Mouse (Mus musculus) embryonic facial prominence, embryonic 12.5 days (tissue): ENCODE data around the gene Tfr2. TPM values are rescaled to one million over a fixed set of nuclear protein-coding genes. Genes with fewer than 3 reads are reported as not detected.
A peak's percentile ranks its signal among the peaks of the same experiment; 100 is the strongest.

ENCODE experiments used
- ATAC-seq: fragments of 200-750 bp; cut with Nextera tagmentation; 2 replicates; pipeline ENCODE4 v1.8.0; 2017; ENCODE audit not compliant: insufficient number of reproducible peaks, insufficient read depth, low FRiP score, low TSS enrichment
- H3K27ac ChIP-seq: fragments of 300-500 bp; sonication (generic); 2 replicates; pipeline ENCODE4 v1.5.1; 2016; ENCODE audit warnings: mild to moderate bottlenecking
- H3K27me3 ChIP-seq: fragments of 300-500 bp; sonication (generic); 2 replicates; pipeline ENCODE4 v1.6.1; 2016; ENCODE audit warnings: mild to moderate bottlenecking, moderate library complexity
- H3K36me3 ChIP-seq: fragments of 300-500 bp; sonication (generic); 2 replicates; pipeline ENCODE4 v1.6.1; 2016; ENCODE audit warnings: mild to moderate bottlenecking
- H3K4me1 ChIP-seq: fragments of 300-500 bp; sonication (generic); 2 replicates; pipeline ENCODE4 v1.6.1; 2016
- H3K4me2 ChIP-seq: fragments of 300-500 bp; sonication (generic); replicated peaks from 2 replicates; pipeline ENCODE4 v1.6.1; 2016; ENCODE audit warnings: mild to moderate bottlenecking, moderate library complexity
- H3K4me3 ChIP-seq: fragments of 300-500 bp; sonication (generic); 2 replicates; pipeline ENCODE4 v1.5.1; 2016; ENCODE audit warnings: mild to moderate bottlenecking
- H3K9ac ChIP-seq: fragments of 300-500 bp; sonication (generic); 2 replicates; pipeline ENCODE4 v1.6.1; 2016; ENCODE audit warnings: mild to moderate bottlenecking, moderate library complexity
- H3K9me3 ChIP-seq: fragments of 300-500 bp; sonication (generic); 2 replicates; pipeline ENCODE4 v1.6.1; 2016; ENCODE audit warnings: mild to moderate bottlenecking, moderate library complexity
- WGBS: fragments of 180-500 bp; shearing (Covaris S2); methylation state at CpG from one replicate; pipeline ENCODE4 v1.1.7; 2016; 5-methylcytosine and 5-hydroxymethylcytosine counted together
- polyA plus RNA-seq: library from polyadenylated mRNA; unstranded; fragments of >200 nt; fragmentation: Nextera tagmentation; extraction: Ambion mirVana; gene quantifications from 2 replicates; pipeline ENCODE4 v1.2.1, GENCODE M21; 2016

Tfr2 gene
- polyA plus RNA-seq, 1 experiment from 2014 or later: 0.95 TPM

GRCm38 (mm10) chr5:137530075-137530474, 39.6 kb upstream of the Tfr2 start:
- Histone ChIP-seq H3K4me1 (peaks cover 12% of the 10 kb centered on the region), H3K4me2 (peak overlapping the region; percentile 96), H3K27ac (peak overlapping the region; percentile 94), H3K9me3 (no peaks in the 10 kb centered on the region), H3K27me3 (no peaks in the 10 kb centered on the region), H3K4me3 (peak overlapping the region; percentile 78), H3K9ac (peak overlapping the region; percentile 91), H3K36me3 (peaks cover 50% of the 10 kb centered on the region)
- no peak for ATAC-seq
- 76% methylated on average over 8 of the region's 8 CpGs for WGBS

- H3K9ac ChIP-seq: peak overlapping the region; percentile 91
- peak overlapping the region; percentile 78 for H3K4me3 ChIP-seq
- H3K27ac ChIP-seq: peak overlapping the region; percentile 94
- H3K4me2 ChIP-seq: peak overlapping the region; percentile 96
- H3K36me3 ChIP-seq: peaks cover 42% of the 10 kb centered on the region
- 0 out of 2 replicates have a peak, but pooled peaks have one; percentile 8 for ATAC-seq
- H3K27me3 ChIP-seq: no peaks in the 10 kb centered on the region
- peaks cover 12% of the 10 kb centered on the region for H3K4me1 ChIP-seq
- H3K9me3 ChIP-seq: no peaks in the 10 kb centered on the region
- WGBS: under 1% methylated on average over 46 of the region's 46 CpGs
These were observed 38.8 kb upstream of the Tfr2 start for GRCm38 (mm10) chr5:137530588-137531413.

- Histone ChIP-seq H3K4me3 (peak overlapping the region; percentile 78), H3K9me3 (no peaks in the 10 kb centered on the region), H3K4me2 (peak overlapping the region; percentile 96), H3K9ac (peak overlapping the region; percentile 91), H3K27ac (peak overlapping the region; percentile 94), H3K27me3 (no peaks in the 10 kb centered on the region), H3K4me1 (peaks cover 12% of the 10 kb centered on the region), H3K36me3 (peaks cover 36% of the 10 kb centered on the region)
- under 1% methylated on average over 51 of the region's 51 CpGs for WGBS
- ATAC-seq: 0 out of 2 replicates have a peak, but pooled peaks have one; percentile 4
These were observed 38.1 kb upstream of the Tfr2 start for GRCm38 (mm10) chr5:137531414-137532130.

DNA sequence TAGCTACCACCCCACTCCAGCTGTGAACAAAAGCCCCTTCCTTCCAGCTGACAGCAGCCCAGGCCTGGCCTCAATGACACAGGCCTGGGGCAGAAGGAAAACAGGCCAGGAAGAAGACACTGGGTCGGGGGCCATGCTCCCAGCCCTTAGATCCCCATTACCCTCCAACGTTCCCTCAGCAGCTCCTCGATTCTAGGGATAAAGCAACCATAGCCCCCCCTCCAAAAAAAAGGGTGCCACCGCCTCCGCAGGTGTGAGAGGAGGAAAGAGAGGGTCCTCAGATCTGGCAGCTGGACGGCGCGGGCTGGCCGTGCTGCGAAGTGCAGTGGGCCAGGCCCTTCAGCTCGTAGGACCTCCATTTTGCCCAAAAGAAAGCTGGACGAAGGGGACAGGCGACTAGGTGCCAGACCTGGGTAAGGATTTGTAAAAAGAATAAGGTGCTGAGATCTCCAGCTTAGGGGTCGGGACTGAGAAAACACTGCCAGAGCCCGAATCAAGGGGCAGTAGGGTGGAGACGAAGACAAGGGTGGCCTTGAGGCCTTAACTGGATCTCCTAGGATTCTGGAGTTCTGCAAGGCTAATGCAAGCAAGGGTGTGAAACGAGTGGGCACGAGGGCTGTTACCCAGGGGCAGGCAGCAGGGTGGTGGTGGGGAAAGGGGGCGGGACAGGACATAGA, 37.4 kb upstream of the Tfr2 start:
- Histone ChIP-seq H3K9me3 (no peaks in the 10 kb centered on the region), H3K36me3 (peaks cover 30% of the 10 kb centered on the region), H3K9ac (peak overlapping the region; percentile 91), H3K4me3 (peak overlapping the region; percentile 78), H3K27ac (peak overlapping the region; percentile 94), H3K4me2 (peak overlapping the region; percentile 96), H3K4me1 (peaks cover 12% of the 10 kb centered on the region), H3K27me3 (no peaks in the 10 kb centered on the region)
- ATAC-seq: no peak
- under 1% methylated on average over 19 of the region's 19 CpGs for WGBS

DNA sequence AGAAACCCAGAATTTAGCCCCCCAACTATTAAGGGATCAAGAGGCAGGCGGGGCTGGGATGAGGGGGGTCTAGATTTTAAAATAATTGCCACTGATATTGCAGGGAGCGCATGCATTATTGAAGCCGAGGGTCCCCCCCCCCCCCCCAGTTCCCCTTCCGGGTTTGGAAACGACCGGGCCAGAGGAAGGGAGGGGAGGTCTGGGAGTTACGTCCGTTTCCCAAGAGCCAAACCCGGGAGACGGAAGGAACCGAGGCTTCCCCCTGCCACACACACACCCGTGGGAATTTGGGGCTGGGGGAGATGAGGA, 36.9 kb upstream of the Tfr2 start:
- WGBS: under 1% methylated on average over 12 of the region's 12 CpGs
- H3K27ac ChIP-seq: peak overlapping the region; percentile 94

GRCm38 (mm10) chr5:137533117-137533827, 36.4 kb upstream of the Tfr2 start, which contains the start of the genes Epo and Gnb2:
Epo (minus strand) TSS chr5:137533242.
Gnb2 (minus strand) TSS chr5:137533510.
- Histone ChIP-seq H3K36me3 (peaks cover 20% of the 10 kb centered on the region), H3K27ac (peak within 1 kb of the TSS; percentile 94), H3K9ac (peak within 1 kb of the TSS; percentile 91), H3K4me3 (peak within 1 kb of the TSS; percentile 78), H3K4me2 (peak within 1 kb of the TSS; percentile 96), H3K9me3 (no peaks in the 10 kb centered on the region), H3K4me1 (peaks cover 12% of the 10 kb centered on the region), H3K27me3 (no peaks in the 10 kb centered on the region)
- WGBS: under 1% methylated on average over 40 of the region's 40 CpGs
- ATAC-seq: peak; percentile 48

More for the DNA sequence above, 36.9 kb upstream of the Tfr2 start:
- Histone ChIP-seq H3K9ac (peak overlapping the region; percentile 91), H3K9me3 (no peaks in the 10 kb centered on the region), H3K36me3 (peaks cover 25% of the 10 kb centered on the region), H3K4me2 (peak overlapping the region; percentile 96), H3K27me3 (no peaks in the 10 kb centered on the region), H3K4me1 (peaks cover 12% of the 10 kb centered on the region), H3K4me3 (peak overlapping the region; percentile 78)
- ATAC-seq: no peak; the same call in 1 of the 2 replicates

DNA sequence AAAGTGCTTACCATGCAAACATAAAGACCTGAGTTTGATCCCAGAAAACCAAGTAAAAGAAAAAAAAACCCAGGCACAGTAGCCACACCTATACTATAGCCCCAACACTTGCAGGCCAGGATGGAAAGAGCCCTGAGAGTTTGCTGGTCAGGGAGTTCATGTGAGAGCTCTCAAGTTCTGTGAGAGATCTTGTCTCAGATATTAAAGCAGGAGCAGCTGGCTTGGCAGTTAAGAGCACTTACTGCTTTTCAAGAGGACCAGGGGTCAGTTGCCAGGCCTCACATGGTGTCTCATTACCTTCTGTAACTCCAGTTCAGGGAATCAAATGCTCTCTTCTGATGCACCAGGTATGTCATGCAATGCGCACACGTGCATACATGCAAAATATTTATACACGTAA, 34.9 kb upstream of the Tfr2 start:
- Histone ChIP-seq H3K4me1 (peaks cover 9% of the 10 kb centered on the region), H3K4me2 (no peak overlapping the region), H3K27ac (no peak overlapping the region), H3K4me3 (no peak overlapping the region), H3K9me3 (no peaks in the 10 kb centered on the region), H3K27me3 (no peaks in the 10 kb centered on the region), H3K9ac (no peak overlapping the region), H3K36me3 (peaks cover 5% of the 10 kb centered on the region)
- 97% methylated on average over 3 of the region's 3 CpGs for WGBS
- ATAC-seq: no peak

DNA sequence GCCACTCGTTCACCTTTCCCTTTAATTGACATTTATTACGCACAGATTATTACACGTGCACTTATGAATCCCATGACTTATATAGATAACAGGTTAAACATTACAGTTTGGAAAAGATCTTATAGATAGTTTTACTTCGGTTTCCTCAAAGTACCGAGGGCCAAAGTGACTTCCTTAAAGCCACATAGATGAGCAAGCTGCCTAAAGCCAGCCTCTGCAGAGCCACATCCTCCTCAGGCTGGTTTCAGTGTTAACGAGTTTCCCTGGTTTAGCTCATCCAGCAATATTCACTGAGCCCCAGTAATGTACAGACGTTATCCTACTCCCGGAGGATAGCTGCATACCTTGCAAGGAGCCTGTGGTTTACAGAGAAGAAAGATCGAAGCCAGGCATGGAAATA, 34.3 kb upstream of the Tfr2 start:
- 83% methylated on average over 9 of the region's 9 CpGs for WGBS
- Histone ChIP-seq H3K27me3 (no peaks in the 10 kb centered on the region), H3K4me2 (no peak overlapping the region), H3K36me3 (no peaks in the 10 kb centered on the region), H3K9ac (no peak overlapping the region), H3K27ac (no peak overlapping the region), H3K9me3 (no peaks in the 10 kb centered on the region), H3K4me1 (peaks cover 4% of the 10 kb centered on the region; the same call in 1 of the 2 replicates), H3K4me3 (no peak overlapping the region)
- ATAC-seq: no peak

DNA sequence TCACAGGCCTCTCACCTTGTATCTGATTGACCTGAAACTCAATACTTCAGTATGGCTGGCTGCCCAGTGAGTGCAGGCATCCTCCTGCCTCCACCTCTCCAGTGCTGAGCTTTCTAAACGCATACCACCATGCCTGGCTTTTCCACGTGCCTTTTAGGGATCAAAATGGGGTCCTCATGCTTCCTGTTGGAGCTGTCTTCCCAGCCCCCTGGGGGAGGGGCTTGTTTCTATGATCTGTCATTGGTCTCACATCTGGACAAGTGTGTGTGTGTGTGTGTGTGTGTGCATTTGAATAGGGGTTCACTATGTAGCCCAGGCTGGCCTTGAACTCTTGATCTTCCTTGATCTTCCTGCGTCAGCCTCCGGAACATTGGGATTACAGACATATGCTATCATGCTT, 32.2 kb upstream of the Tfr2 start:
- Histone ChIP-seq H3K4me3 (no peak overlapping the region), H3K9ac (no peak overlapping the region), H3K36me3 (no peaks in the 10 kb centered on the region), H3K9me3 (no peaks in the 10 kb centered on the region), H3K4me2 (no peak overlapping the region), H3K27ac (no peak overlapping the region), H3K4me1 (no peaks in the 10 kb centered on the region), H3K27me3 (no peaks in the 10 kb centered on the region)
- ATAC-seq: no peak
- whole genome bisulfite sequencing: 55% methylated on average over 4 of the region's 4 CpGs

DNA sequence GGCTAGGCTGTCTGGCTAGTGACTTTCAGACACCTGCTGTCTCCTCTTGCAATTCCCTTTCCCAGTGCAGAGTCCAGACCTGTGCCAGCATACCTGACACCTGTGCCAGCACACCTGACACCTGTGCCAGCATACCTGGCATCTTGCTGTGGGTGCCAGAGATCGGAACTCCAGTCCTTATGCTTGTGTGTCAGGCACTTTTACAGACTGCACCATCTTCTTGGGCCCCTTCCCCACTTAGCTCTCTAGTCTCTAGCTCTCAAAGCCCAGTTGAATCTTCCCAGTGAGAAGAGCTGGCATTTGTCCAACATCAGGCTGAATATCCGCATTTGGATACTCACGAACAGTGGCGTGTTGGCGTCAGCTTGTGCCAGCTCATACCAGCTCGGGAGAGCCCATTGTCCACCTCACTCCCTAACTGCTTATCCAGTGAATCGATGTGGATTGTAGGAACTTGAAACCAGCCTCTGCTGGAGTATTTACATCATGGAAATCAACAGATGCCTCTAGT, 30.3 kb upstream of the Tfr2 start:
- WGBS: 77% methylated on average over 7 of the region's 7 CpGs
- no peaks in the 10 kb centered on the region for H3K9me3 ChIP-seq
- no peaks in the 10 kb centered on the region for H3K4me1 ChIP-seq
- ATAC-seq: no peak
- no peak overlapping the region for H3K4me3 ChIP-seq
- no peaks in the 10 kb centered on the region for H3K27me3 ChIP-seq
- H3K36me3 ChIP-seq: no peaks in the 10 kb centered on the region
- no peak overlapping the region for H3K9ac ChIP-seq
- no peak overlapping the region for H3K27ac ChIP-seq
- H3K4me2 ChIP-seq: no peak overlapping the region

DNA sequence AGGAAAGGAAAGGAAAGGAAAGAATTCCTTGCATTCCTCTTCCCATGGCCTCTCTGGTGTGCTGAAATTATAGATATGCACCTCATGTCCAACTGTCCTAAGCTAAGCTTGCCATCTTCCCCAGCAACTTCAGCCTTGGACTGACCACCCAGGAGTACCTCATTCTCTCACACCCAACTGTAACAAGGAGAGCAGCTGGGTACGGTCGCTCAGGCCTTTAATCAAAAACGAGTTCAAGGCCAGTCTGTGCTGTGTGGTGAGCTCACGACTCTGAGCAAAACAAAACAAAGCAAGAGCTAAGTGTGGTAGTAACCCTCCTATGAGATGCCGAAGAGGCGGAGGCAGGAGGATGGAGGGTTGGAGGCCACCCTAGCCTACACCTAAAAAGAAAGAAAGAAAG, 28.6 kb upstream of the Tfr2 start:
- H3K4me2 ChIP-seq: no peak overlapping the region
- H3K27me3 ChIP-seq: no peaks in the 10 kb centered on the region
- H3K9ac ChIP-seq: no peak overlapping the region
- H3K4me3 ChIP-seq: no peak overlapping the region
- H3K36me3 ChIP-seq: no peaks in the 10 kb centered on the region
- H3K9me3 ChIP-seq: no peaks in the 10 kb centered on the region
- WGBS: 83% methylated on average over 6 of the region's 6 CpGs
- no peak overlapping the region for H3K27ac ChIP-seq
- H3K4me1 ChIP-seq: no peaks in the 10 kb centered on the region
- ATAC-seq: no peak
